Mouse (Mus musculus) MEL (cell line): ENCODE measurements around the gene Ggcx. TPM values are rescaled to one million over a fixed set of nuclear protein-coding genes. Genes with fewer than 3 reads are reported as not detected.

Experiments
- DNase-seq: peaks from one replicate; pipeline ENCODE4 v3.0.0; 2011; ENCODE audit warnings: low read depth, low spot score
- H3K27ac ChIP-seq: 2 replicates; pipeline ENCODE4 v1.5.1; 2012; ENCODE audit warnings: low read depth, mild to moderate bottlenecking, control low read depth, low read length, moderate library complexity; ENCODE audit not compliant: control insufficient read depth
- H3K27me3 ChIP-seq, 2 experiments: fragments of 150-350 bp in 1 of 2; sonication (generic) in 1 of 2; 2 replicates each; pipeline ENCODE4 v1.6.1; 2012; ENCODE audit warnings: low read length in 2 of 2, mild to moderate bottlenecking in 2 of 2, improper control_type of control experiment in 1 of 2, moderate library complexity in 1 of 2; ENCODE audit not compliant: insufficient read depth in 2 of 2, control insufficient read depth in 1 of 2
- H3K36me3 ChIP-seq, 2 experiments: 2 replicates each; pipeline ENCODE4 v1.6.1; 2012 to 2014; ENCODE audit warnings: low read length in 2 of 2, improper control_type of control experiment in 1 of 2, inconsistent platforms in 1 of 2, mild to moderate bottlenecking in 1 of 2; ENCODE audit not compliant: insufficient read depth in 2 of 2, control insufficient read depth in 1 of 2
- H3K4me1 ChIP-seq, 2 experiments: fragments of 150-350 bp in 1 of 2; sonication (generic) in 1 of 2; 2 replicates each; pipeline ENCODE4 v1.6.1; 2012; ENCODE audit warnings: low read length in 2 of 2, improper control_type of control experiment in 1 of 2, mild to moderate bottlenecking in 1 of 2; ENCODE audit not compliant: insufficient read depth in 2 of 2, control insufficient read depth in 1 of 2
- H3K4me3 ChIP-seq, 2 experiments: fragments of 150-350 bp in 1 of 2; sonication (generic) in 1 of 2; 2 replicates each; pipeline ENCODE4 v1.5.1; 2012; ENCODE audit warnings: low read depth in 2 of 2, low read length in 2 of 2, mild to moderate bottlenecking in 2 of 2, moderate library complexity in 2 of 2, control low read depth in 1 of 2, improper control_type of control experiment in 1 of 2; ENCODE audit not compliant: control insufficient read depth in 1 of 2, insufficient read depth in 1 of 2
- H3K79me2 ChIP-seq: 2 replicates; pipeline ENCODE4 v1.6.1; 2012; ENCODE audit warnings: mild to moderate bottlenecking, low read length, moderate library complexity; ENCODE audit not compliant: control insufficient read depth, poor library complexity, insufficient read depth
- H3K9ac ChIP-seq: 2 replicates; pipeline ENCODE4 v1.6.1; 2012; ENCODE audit warnings: low read depth, mild to moderate bottlenecking, control low read depth, low read length, moderate library complexity; ENCODE audit not compliant: control insufficient read depth, poor library complexity, severe bottlenecking
- H3K9me3 ChIP-seq: fragments of 150-350 bp; sonication (generic); replicated peaks from 2 replicates; pipeline ENCODE4 v1.6.1; 2012; ENCODE audit warnings: mild to moderate bottlenecking, low read length, improper control_type of control experiment, moderate library complexity; ENCODE audit not compliant: insufficient read depth
- CHD1 ChIP-seq: IDR thresholded peaks from 2 replicates; pipeline ENCODE4 v1.6.1; 2012; ENCODE audit warnings: low read depth, mild to moderate bottlenecking, inconsistent platforms, low read length, improper control_type of control experiment
- CHD2 ChIP-seq: IDR thresholded peaks from 2 replicates; pipeline ENCODE4 v1.6.1; 2011; ENCODE audit warnings: low read length, improper control_type of control experiment
- CTCF ChIP-seq, 3 experiments: IDR thresholded peaks in 2 of 3; conservative IDR thresholded peaks in 1 of 3; 2 replicates each; pipeline ENCODE4 v1.5.1; 2011 to 2012; ENCODE audit warnings: low read length in 3 of 3, low read depth in 2 of 3, mild to moderate bottlenecking in 2 of 3, improper control_type of control experiment in 1 of 3, inconsistent platforms in 1 of 3, mixed read lengths in 1 of 3, moderate library complexity in 1 of 3; ENCODE audit not compliant: control insufficient read depth in 1 of 3, insufficient read depth in 1 of 3, poor library complexity in 1 of 3, severe bottlenecking in 1 of 3
- E2F4 ChIP-seq: IDR thresholded peaks from 2 replicates; pipeline ENCODE4 v1.6.1; 2011; ENCODE audit warnings: low read depth, low read length, improper control_type of control experiment, borderline replicate concordance
- ELF1 ChIP-seq: IDR thresholded peaks from 2 replicates; pipeline ENCODE4 v1.6.1; 2014; ENCODE audit warnings: low read depth, mild to moderate bottlenecking, inconsistent platforms, low read length, improper control_type of control experiment, moderate library complexity
- EP300 ChIP-seq, 2 experiments: IDR thresholded peaks; 2 replicates each; pipeline ENCODE4 v1.6.1; 2011; ENCODE audit warnings: improper control_type of control experiment in 2 of 2, low read length in 2 of 2, low read depth in 1 of 2, mild to moderate bottlenecking in 1 of 2
- GATA1 ChIP-seq: IDR thresholded peaks from 2 replicates; pipeline ENCODE4 v1.6.1; 2011; ENCODE audit warnings: low read depth, low read length, improper control_type of control experiment
- JUND ChIP-seq: IDR thresholded peaks from 2 replicates; pipeline ENCODE4 v1.6.1; 2011; ENCODE audit warnings: low read depth, mild to moderate bottlenecking, improper control_type of control experiment, low read length
- KAT2A ChIP-seq: conservative IDR thresholded peaks from 2 replicates; pipeline ENCODE4 v1.6.1; 2012; ENCODE audit warnings: low read depth, low read length, improper control_type of control experiment, inconsistent platforms
- MAX ChIP-seq: IDR thresholded peaks from 2 replicates; pipeline ENCODE4 v1.6.1; 2011; ENCODE audit warnings: low read length, improper control_type of control experiment
- MAZ ChIP-seq: IDR thresholded peaks from 2 replicates; pipeline ENCODE4 v1.6.1; 2012; ENCODE audit warnings: low read depth, mild to moderate bottlenecking, inconsistent platforms, low read length, improper control_type of control experiment
- MXI1 ChIP-seq: IDR thresholded peaks from 2 replicates; pipeline ENCODE4 v1.6.1; 2011; ENCODE audit warnings: mild to moderate bottlenecking, low read depth, low read length, improper control_type of control experiment
- MYB ChIP-seq: IDR thresholded peaks from 2 replicates; pipeline ENCODE4 v1.6.1; 2011; ENCODE audit warnings: mild to moderate bottlenecking, low read depth, low read length, improper control_type of control experiment
- MYC ChIP-seq: IDR thresholded peaks from 2 replicates; pipeline ENCODE4 v1.6.1; 2011; ENCODE audit warnings: low read depth, mild to moderate bottlenecking, low read length, improper control_type of control experiment, moderate library complexity
- POLR2A ChIP-seq, 2 experiments: IDR thresholded peaks; 2 replicates each; pipeline ENCODE4 v1.6.1; 2011 to 2012; ENCODE audit warnings: low read length in 2 of 2, mild to moderate bottlenecking in 2 of 2, control low read depth in 1 of 2, improper control_type of control experiment in 1 of 2, low read depth in 1 of 2, moderate library complexity in 1 of 2; ENCODE audit not compliant: control insufficient read depth in 1 of 2, insufficient read depth in 1 of 2, poor library complexity in 1 of 2
- POLR2AphosphoS2 ChIP-seq: IDR thresholded peaks from 2 replicates; pipeline ENCODE4 v1.6.1; 2011; ENCODE audit warnings: low read length, improper control_type of control experiment
- RAD21 ChIP-seq: IDR thresholded peaks from 2 replicates; pipeline ENCODE4 v1.6.1; 2011; ENCODE audit warnings: mild to moderate bottlenecking, low read depth, low read length, improper control_type of control experiment
- SIN3A ChIP-seq: IDR thresholded peaks from 2 replicates; pipeline ENCODE4 v1.6.1; 2012; ENCODE audit warnings: low read length, improper control_type of control experiment, inconsistent platforms
- SMC3 ChIP-seq: IDR thresholded peaks from 2 replicates; pipeline ENCODE4 v1.6.1; 2011; ENCODE audit warnings: low read depth, low read length, improper control_type of control experiment
- TBP ChIP-seq: IDR thresholded peaks from 2 replicates; pipeline ENCODE4 v1.8.0; 2011; ENCODE audit warnings: low read depth, low read length, improper control_type of control experiment
- UBTF ChIP-seq: IDR thresholded peaks from 2 replicates; pipeline ENCODE4 v1.6.1; 2012; ENCODE audit warnings: low read depth, mild to moderate bottlenecking, inconsistent platforms, low read length, improper control_type of control experiment, moderate library complexity, borderline replicate concordance; ENCODE audit not compliant: insufficient read depth
- USF1 ChIP-seq: IDR thresholded peaks from 2 replicates; pipeline ENCODE4 v1.6.1; 2014; ENCODE audit warnings: low read depth, mild to moderate bottlenecking, inconsistent platforms, low read length, improper control_type of control experiment, moderate library complexity
- USF2 ChIP-seq, 2 experiments: IDR thresholded peaks; 2 replicates each; pipeline ENCODE4 v1.6.1; 2011 to 2012; ENCODE audit warnings: improper control_type of control experiment in 2 of 2, low read length in 2 of 2, borderline replicate concordance in 1 of 2, inconsistent platforms in 1 of 2, low read depth in 1 of 2, mild to moderate bottlenecking in 1 of 2; ENCODE audit not compliant: insufficient read depth in 1 of 2
- ZC3H11A ChIP-seq: IDR thresholded peaks from 2 replicates; pipeline ENCODE4 v1.6.1; 2012; ENCODE audit warnings: low read depth, mild to moderate bottlenecking, inconsistent platforms, low read length, improper control_type of control experiment
- ZMIZ1 ChIP-seq: IDR thresholded peaks from 2 replicates; pipeline ENCODE4 v1.6.1; 2012; ENCODE audit warnings: low read depth, mild to moderate bottlenecking, inconsistent platforms, low read length, improper control_type of control experiment, moderate library complexity
- ZNF384 ChIP-seq: IDR thresholded peaks from 2 replicates; pipeline ENCODE4 v1.6.1; 2012; ENCODE audit warnings: low read depth, mild to moderate bottlenecking, inconsistent platforms, low read length, improper control_type of control experiment
- polyA plus RNA-seq, 2 experiments: library from polyadenylated mRNA; stranded (reverse) in 1 of 2; unstranded in 1 of 2; fragments of >175 nt in 1 of 2; fragments of >200 nt in 1 of 2; gene quantifications; 2 replicates each; pipeline versions ENCODE4 v1.2.1 to v1.2.4; 2012; ENCODE audit warnings: low replicate concordance in 2 of 2, low read depth in 1 of 2; ENCODE audit not compliant: insufficient read length in 2 of 2, insufficient read depth in 1 of 2, missing spikeins in 1 of 2
- total RNA-seq: library from RNA; depleted of rRNA; stranded (reverse); fragments of 300-350 nt; gene quantifications from 2 replicates; pipeline ENCODE4 v1.2.3, GENCODE M21; 2012

Ggcx gene
- total and polyA plus RNA-seq, 3 experiments, result 5.2 to 5.4 TPM; not detected in 1

DNA sequence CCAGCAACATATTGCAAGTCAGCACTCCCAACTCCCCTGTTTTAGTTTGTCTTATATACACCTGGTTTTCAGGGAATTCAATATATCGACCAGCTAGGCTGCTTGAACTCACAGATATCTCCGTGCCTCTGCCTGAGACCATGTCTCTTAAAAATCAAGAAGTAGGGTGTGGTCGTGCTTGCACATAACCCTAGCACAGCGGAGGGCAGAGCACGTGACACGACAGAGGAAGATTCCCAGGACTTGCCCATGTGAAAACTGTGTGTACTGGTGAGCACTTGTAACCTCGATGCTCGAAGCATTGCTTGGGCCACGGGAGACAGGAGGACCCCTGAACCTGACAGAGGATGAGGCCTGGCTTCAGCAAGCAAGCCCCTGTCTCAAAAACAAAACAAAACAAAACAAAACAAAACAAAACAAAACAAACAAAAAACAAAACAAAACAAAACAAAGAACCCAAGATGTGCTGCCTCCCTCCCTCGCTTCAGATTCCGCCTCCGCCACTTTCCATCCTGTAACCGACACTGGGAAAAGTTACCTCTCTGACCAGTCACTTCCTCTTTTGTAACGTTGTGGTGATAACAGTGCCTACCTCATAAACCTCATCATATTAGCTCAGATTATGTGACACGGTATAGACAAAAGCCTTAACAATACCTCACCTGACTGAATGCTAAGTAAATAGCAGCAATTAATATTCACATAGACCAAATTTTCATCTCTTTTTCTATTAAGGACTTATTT is 39.1 kb upstream of the Ggcx start (continued):
- TF ChIP-seq ZMIZ1, result no peak
- no peak for TF ChIP-seq ZNF384
- peak; percentile 52 to 75 for TF ChIP-seq EP300 (IDR thresholded peaks at IDR 0.05; ENCODE audit: low read depth in 1 of 2, low read length in 2 of 2)
- TF ChIP-seq GATA1, result peak; percentile 66
- TF ChIP-seq SIN3A, result peak; percentile 69
- TF ChIP-seq MYB, result peak; percentile 51; the same call in 1 of the 2 replicates
- TF ChIP-seq JUND, result no peak
- TF ChIP-seq USF1, result peak; percentile 83
- TF ChIP-seq E2F4, result no peak
- no peak for TF ChIP-seq TBP
- 0 out of 4 replicates have a peak, but pooled peaks of 1 of the 2 experiments have one; percentile 46 for TF ChIP-seq USF2 (IDR thresholded peaks at IDR 0.05; ENCODE audit: borderline replicate concordance in 1 of 2, insufficient read depth in 1 of 2, low read depth in 1 of 2, low read length in 2 of 2)
- no peak for TF ChIP-seq KAT2A
- TF ChIP-seq POLR2A (IDR thresholded peaks at IDR 0.05; ENCODE audit: control insufficient read depth in 1 of 2, insufficient read depth in 1 of 2, low read depth in 1 of 2, low read length in 2 of 2, poor library complexity in 1 of 2), result peak in 1 of 2 experiments; percentile 44; a peak in 2 of 4 replicates
- no peak for TF ChIP-seq CHD1
- no peak for TF ChIP-seq RAD21
- TF ChIP-seq ZC3H11A, result no peak
- TF ChIP-seq MAZ, result no peak
- TF ChIP-seq MAX, result peak; percentile 88
- TF ChIP-seq ELF1, result no peak
- TF ChIP-seq CHD2, result no peak
- TF ChIP-seq MXI1, result peak; percentile 37; the same call in 1 of the 2 replicates
- TF ChIP-seq CTCF (IDR thresholded peaks at IDR 0.05 in 2 of 3, conservative IDR thresholded peaks at IDR 0.05 in 1 of 3; ENCODE audit: control insufficient read depth in 1 of 3, insufficient read depth in 1 of 3, low read depth in 2 of 3, low read length in 3 of 3, poor library complexity in 1 of 3, severe bottlenecking in 1 of 3), result no peak

DNA sequence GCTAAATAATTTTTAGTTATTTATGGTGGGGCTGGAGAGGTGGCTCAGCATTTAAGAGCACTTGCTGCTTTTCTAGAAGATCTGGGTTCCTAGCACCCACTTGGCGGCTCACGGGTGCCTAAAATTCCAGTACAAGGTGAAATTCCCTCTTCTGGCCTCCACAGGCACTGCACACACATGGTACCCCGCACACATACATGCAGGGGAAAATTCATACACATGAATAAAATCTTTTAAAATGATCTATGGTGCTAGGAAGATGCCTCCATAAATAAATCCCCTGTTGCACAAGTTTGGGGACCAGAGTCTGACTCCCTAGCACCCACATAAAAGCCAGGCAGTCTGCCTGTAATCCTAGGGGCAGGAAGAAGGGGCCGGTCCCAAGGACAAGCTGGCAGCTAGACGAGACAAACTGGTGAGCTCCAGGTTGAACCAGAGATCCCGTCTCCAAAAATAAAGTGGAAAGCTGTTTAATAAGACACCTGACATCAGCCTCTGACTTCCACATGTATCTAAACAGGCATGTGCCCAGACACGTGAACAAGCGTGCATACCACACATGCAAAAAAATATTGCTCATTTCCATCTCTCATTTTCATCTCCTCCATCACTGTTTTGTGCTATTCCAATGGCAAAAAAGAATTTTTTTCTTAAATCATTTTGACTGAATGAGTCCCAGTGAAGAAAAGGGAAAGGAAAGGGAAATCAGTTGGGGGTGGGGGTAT is 35.4 kb upstream of the Ggcx start:
- DNase-seq, result peak; percentile 55
- peak; percentile 75; the same call in 1 of the 2 replicates for TF ChIP-seq MYC
- peak; percentile 92 for TF ChIP-seq CHD1
- TF ChIP-seq TBP, result no peak
- TF ChIP-seq SMC3, result peak; percentile 6; the same call in 1 of the 2 replicates
- 0 out of 2 replicates have a peak, but pooled peaks have one; percentile 19 for TF ChIP-seq UBTF
- TF ChIP-seq MXI1, result peak; percentile 77; the same call in 1 of the 2 replicates
- TF ChIP-seq MAZ, result 0 out of 2 replicates have a peak, but pooled peaks have one; percentile 27
- no peak for TF ChIP-seq POLR2AphosphoS2
- TF ChIP-seq, all 39 proteins: peak for 6
- Histone ChIP-seq H3K4me1 (peaks cover 22 to 51% of the 10 kb centered on the region in 2 experiments), H3K79me2 (peaks cover 80% of the 10 kb centered on the region), H3K36me3 (peaks cover 12 to 56% of the 10 kb centered on the region in 2 experiments), H3K27me3 (no peaks in the 10 kb centered on the region), H3K9me3 (no peaks in the 10 kb centered on the region), H3K27ac (peak overlapping the region; percentile 90), H3K4me3 (peak overlapping the region; percentile 82 to 97), H3K9ac (peak overlapping the region; percentile 83)
